Mouse (Mus musculus): Measurements from ENCODE around the gene Wdfy3. TPM values are rescaled to one million over a fixed set of nuclear protein-coding genes. Genes with fewer than 3 reads are reported as not detected.
A peak's percentile ranks its signal among the peaks of the same experiment; 100 is the strongest.

Gene Wdfy3
- polyA plus RNA-seq, 1 experiment from 2014 or later, result 4.4 TPM

GRCm38 (mm10) chr5:101836221-101836620 is 233.5 kb downstream of the Wdfy3 start:
- no peak for TF ChIP-seq CTCF (IDR thresholded peaks at IDR 0.05; ENCODE audit: low read depth)
- TF ChIP-seq EP300 (IDR thresholded peaks at IDR 0.05; ENCODE audit: low read depth), result no peak
- Histone ChIP-seq H3K4me3 (ENCODE audit: low read depth, low read length) (no peak overlapping the region), H3K36me3 (replicated peaks; ENCODE audit: insufficient read depth, low read length) (peaks cover 26% of the 10 kb centered on the region), H3K4me1 (ENCODE audit: insufficient read depth) (no peaks in the 10 kb centered on the region), H3K9ac (replicated peaks) (no peak overlapping the region), H3K27ac (ENCODE audit: low read depth) (no peak overlapping the region), H3K4me2 (ENCODE audit: low read depth, low read length) (no peak overlapping the region), H3K9me3 (ENCODE audit: low read length) (no peaks in the 10 kb centered on the region), H3K27me3 (ENCODE audit: insufficient read depth, low read length) (no peaks in the 10 kb centered on the region)
- DNase-seq (no peak), ATAC-seq (no peak)
- WGBS (ENCODE audit: insufficient replicate concordance), result 94% methylated on average over 11 of the region's 11 CpGs

- Histone ChIP-seq H3K9ac (replicated peaks) (no peak overlapping the region), H3K9me3 (ENCODE audit: low read length) (no peaks in the 10 kb centered on the region), H3K4me2 (ENCODE audit: low read depth, low read length) (no peak overlapping the region), H3K4me3 (ENCODE audit: low read depth, low read length) (no peak overlapping the region), H3K27me3 (ENCODE audit: insufficient read depth, low read length) (no peaks in the 10 kb centered on the region), H3K27ac (ENCODE audit: low read depth) (no peak overlapping the region), H3K36me3 (replicated peaks; ENCODE audit: insufficient read depth, low read length) (peaks cover 21% of the 10 kb centered on the region), H3K4me1 (ENCODE audit: insufficient read depth) (no peaks in the 10 kb centered on the region)
- DNase-seq, result no peak
- no peak for TF ChIP-seq EP300 (IDR thresholded peaks at IDR 0.05; ENCODE audit: low read depth)
- TF ChIP-seq CTCF (IDR thresholded peaks at IDR 0.05; ENCODE audit: low read depth), result peak; percentile 32; the same call in 1 of the 2 replicates
- no peak for ATAC-seq
- 76% methylated on average over 8 of the region's 8 CpGs for WGBS (ENCODE audit: insufficient replicate concordance)
Measured at GRCm38 (mm10) chr5:101833875-101834274, 235.8 kb downstream of the Wdfy3 start.

GRCm38 (mm10) chr5:101832991-101833390 is 236.7 kb downstream of the Wdfy3 start:
- Histone ChIP-seq H3K27me3 (ENCODE audit: insufficient read depth, low read length) (no peaks in the 10 kb centered on the region), H3K4me1 (ENCODE audit: insufficient read depth) (no peaks in the 10 kb centered on the region), H3K27ac (ENCODE audit: low read depth) (no peak overlapping the region), H3K4me2 (ENCODE audit: low read depth, low read length) (no peak overlapping the region), H3K4me3 (ENCODE audit: low read depth, low read length) (no peak overlapping the region), H3K36me3 (replicated peaks; ENCODE audit: insufficient read depth, low read length) (peaks cover 21% of the 10 kb centered on the region), H3K9ac (replicated peaks) (no peak overlapping the region), H3K9me3 (ENCODE audit: low read length) (no peaks in the 10 kb centered on the region)
- TF ChIP-seq EP300 (IDR thresholded peaks at IDR 0.05; ENCODE audit: low read depth) (no peak), CTCF (IDR thresholded peaks at IDR 0.05; ENCODE audit: low read depth) (no peak)
- WGBS (ENCODE audit: insufficient replicate concordance), result 75% methylated on average over 5 of the region's 5 CpGs
- no peak for ATAC-seq
- DNase-seq, result no peak

- Histone ChIP-seq H3K27ac (ENCODE audit: low read depth) (no peak overlapping the region), H3K9me3 (ENCODE audit: low read length) (no peaks in the 10 kb centered on the region), H3K4me3 (ENCODE audit: low read depth, low read length) (no peak overlapping the region), H3K4me2 (ENCODE audit: low read depth, low read length) (no peak overlapping the region), H3K4me1 (ENCODE audit: insufficient read depth) (peaks cover 2% of the 10 kb centered on the region; the same call in 1 of the 2 replicates), H3K27me3 (ENCODE audit: insufficient read depth, low read length) (peaks cover 6% of the 10 kb centered on the region; the same call in 1 of the 2 replicates), H3K36me3 (replicated peaks; ENCODE audit: insufficient read depth, low read length) (peaks cover 21% of the 10 kb centered on the region), H3K9ac (replicated peaks) (no peak overlapping the region)
- no peak for TF ChIP-seq EP300 (IDR thresholded peaks at IDR 0.05; ENCODE audit: low read depth)
- TF ChIP-seq CTCF (IDR thresholded peaks at IDR 0.05; ENCODE audit: low read depth), result no peak
- no peak for ATAC-seq
- DNase-seq, result no peak
- WGBS (ENCODE audit: insufficient replicate concordance), result 86% methylated on average over 6 of the region's 6 CpGs
Measured at GRCm38 (mm10) chr5:101832042-101832441, 237.7 kb downstream of the Wdfy3 start.

GRCm38 (mm10) chr5:101830180-101830579 is 239.5 kb downstream of the Wdfy3 start:
- no peak for DNase-seq
- no peak overlapping the region for H3K4me3 ChIP-seq (ENCODE audit: low read depth, low read length)

GRCm38 (mm10) chr5:101828932-101829331 is 240.8 kb downstream of the Wdfy3 start:
- H3K27me3 ChIP-seq (ENCODE audit: insufficient read depth, low read length), result peaks cover 6% of the 10 kb centered on the region; the same call in 1 of the 2 replicates
- no peak overlapping the region for H3K4me2 ChIP-seq (ENCODE audit: low read depth, low read length)
- WGBS (ENCODE audit: insufficient replicate concordance), result 81% methylated on average over 3 of the region's 3 CpGs
- H3K9ac ChIP-seq (replicated peaks), result no peak overlapping the region
- DNase-seq, result no peak
- TF ChIP-seq EP300 (IDR thresholded peaks at IDR 0.05; ENCODE audit: low read depth), result no peak
- no peak for TF ChIP-seq CTCF (IDR thresholded peaks at IDR 0.05; ENCODE audit: low read depth)
- H3K27ac ChIP-seq (ENCODE audit: low read depth), result no peak overlapping the region
- peaks cover 2% of the 10 kb centered on the region; the same call in 1 of the 2 replicates for H3K4me1 ChIP-seq (ENCODE audit: insufficient read depth)
- H3K9me3 ChIP-seq (ENCODE audit: low read length), result no peaks in the 10 kb centered on the region
- no peak overlapping the region for H3K4me3 ChIP-seq (ENCODE audit: low read depth, low read length)
- peaks cover 7% of the 10 kb centered on the region; the same call in 1 of the 2 replicates for H3K36me3 ChIP-seq (replicated peaks; ENCODE audit: insufficient read depth, low read length)
- ATAC-seq, result no peak

More at GRCm38 (mm10) chr5:101830180-101830579, 239.5 kb downstream of the Wdfy3 start:
- no peak for ATAC-seq
- no peak overlapping the region for H3K27ac ChIP-seq (ENCODE audit: low read depth)
- WGBS (ENCODE audit: insufficient replicate concordance), result 71% methylated on average over 8 of the region's 8 CpGs
- no peaks in the 10 kb centered on the region for H3K9me3 ChIP-seq (ENCODE audit: low read length)
- no peak overlapping the region for H3K4me2 ChIP-seq (ENCODE audit: low read depth, low read length)
- H3K36me3 ChIP-seq (replicated peaks; ENCODE audit: insufficient read depth, low read length), result peaks cover 9% of the 10 kb centered on the region
- peaks cover 2% of the 10 kb centered on the region; the same call in 1 of the 2 replicates for H3K4me1 ChIP-seq (ENCODE audit: insufficient read depth)
- TF ChIP-seq EP300 (IDR thresholded peaks at IDR 0.05; ENCODE audit: low read depth) (no peak), CTCF (IDR thresholded peaks at IDR 0.05; ENCODE audit: low read depth) (no peak)
- peaks cover 6% of the 10 kb centered on the region; the same call in 1 of the 2 replicates for H3K27me3 ChIP-seq (ENCODE audit: insufficient read depth, low read length)
- H3K9ac ChIP-seq (replicated peaks), result no peak overlapping the region
